Comparison of ENCODE assay signal across 10 mouse cellular contexts in the genomic region with DNA sequence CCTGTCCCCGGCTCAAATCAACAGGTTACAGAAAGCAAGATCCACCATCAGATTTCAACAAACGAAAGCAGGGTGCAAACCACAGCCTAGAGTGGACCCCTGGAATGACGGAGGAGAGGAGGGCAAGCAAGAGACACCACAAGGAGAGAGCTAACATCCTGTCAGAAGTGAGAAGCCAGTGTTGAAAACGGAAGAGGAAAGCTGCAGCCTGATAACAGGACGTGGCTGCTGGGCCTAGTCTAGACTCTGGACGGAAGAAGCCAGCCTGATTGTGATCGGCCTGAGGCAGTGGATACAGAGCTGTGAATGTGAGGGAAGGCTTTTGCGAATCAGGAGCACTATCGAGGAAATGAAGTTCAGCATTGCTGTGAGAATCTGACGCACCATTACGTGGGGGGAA.
DNase-seq lines count a peak whose midpoint lies in the region; ATAC-seq lines count a peak whose summit lies in the region.
"Had no signal": no experiment of that assay in that cellular context is flagged by ENCODE, and none has a peak within 500 bp of the region (broad histone marks: within the 10 kb centered on the region; RNA-seq: fewer than 3 reads in every experiment).

No protein-coding gene starts in this region.

- no peaks in the 10 kb centered on the region for H3K27me3 ChIP-seq in hindbrain, embryonic 13.5 days
- no peaks in the 10 kb centered on the region for H3K27me3 ChIP-seq in hindbrain, embryonic 16.5 days (replicated peaks; ENCODE audit: control insufficient read depth, insufficient read depth, low read length)

- H3K9ac ChIP-seq in hindbrain, embryonic 13.5 days, result no peak overlapping the region
- no peak overlapping the region for H3K9ac ChIP-seq in hindbrain, embryonic 16.5 days (ENCODE audit: low read depth, low read length)

- WGBS in hindbrain, embryonic 13.5 days, result 85% methylated on average over 11 of the region's 11 CpGs
- WGBS in hindbrain, embryonic 16.5 days, result 81% methylated on average over 11 of the region's 11 CpGs

- peak; percentile 81 for DNase-seq in 416B (ENCODE audit: low read depth)
- no peak for DNase-seq in testis, postnatal 14 days (ENCODE audit: low spot score)
- no peak for DNase-seq in right cerebral cortex, postnatal 25 days
- DNase-seq: kidney, postnatal 25 days; lung, adult 18-20 months had no signal

- peak overlapping the region; percentile 35; the same call in 1 of the 2 replicates for H3K27ac ChIP-seq in hindbrain, embryonic 13.5 days
- no peak overlapping the region for H3K27ac ChIP-seq in hindbrain, embryonic 16.5 days (ENCODE audit: low read depth, low read length)
- H3K27ac ChIP-seq: hindbrain, postnatal 0 days had no signal

- no peak for ATAC-seq in hindbrain, embryonic 13.5 days (ENCODE audit: low FRiP score)
- ATAC-seq in hindbrain, embryonic 16.5 days, result no peak
- peak; percentile 87 for ATAC-seq in CD4-positive, CD25-positive, alpha-beta regulatory T cell, adult 4 months
- peak; percentile 65 for ATAC-seq in megakaryocyte, adult 5-6 weeks (ENCODE audit: poor library complexity, severe bottlenecking)
- ATAC-seq: hindbrain, postnatal 0 days had no signal

- H3K36me3 ChIP-seq in hindbrain, embryonic 13.5 days, result peaks cover 18% of the 10 kb centered on the region
- no peaks in the 10 kb centered on the region for H3K36me3 ChIP-seq in hindbrain, embryonic 16.5 days (ENCODE audit: control insufficient read depth, insufficient read depth, low read length)

- no peaks in the 10 kb centered on the region for H3K4me1 ChIP-seq in hindbrain, embryonic 13.5 days (replicated peaks)
- H3K4me1 ChIP-seq in hindbrain, embryonic 16.5 days (ENCODE audit: control insufficient read depth, insufficient read depth, low read depth, low read length), result no peaks in the 10 kb centered on the region

- H3K4me3 ChIP-seq in hindbrain, embryonic 13.5 days, result no peak overlapping the region
- no peak overlapping the region for H3K4me3 ChIP-seq in hindbrain, embryonic 16.5 days (ENCODE audit: low read length)

- H3K4me2 ChIP-seq in hindbrain, embryonic 13.5 days, result no peak overlapping the region
- H3K4me2 ChIP-seq in hindbrain, embryonic 16.5 days (ENCODE audit: low read length), result no peak overlapping the region

- no peaks in the 10 kb centered on the region for H3K9me3 ChIP-seq in hindbrain, embryonic 13.5 days
- no peaks in the 10 kb centered on the region for H3K9me3 ChIP-seq in hindbrain, embryonic 16.5 days (ENCODE audit: control insufficient read depth, low read length)

Comparison
In these comparisons a context has a peak if more than half of its experiments do, and no peak if none do; other contexts are left out.
1. ATAC-seq: peak in CD4-positive, CD25-positive, alpha-beta regulatory T cell, adult 4 months (single experiment) and megakaryocyte, adult 5-6 weeks (single experiment); none in hindbrain, embryonic 13.5 days (single experiment) and hindbrain, embryonic 16.5 days (single experiment).